Mouse (Mus musculus): ENCODE measurements at regions not wholly inside any gene's neighbourhood (a gene's known extent, or its start where the extent isn't known, plus 50 kb on each side); places are given as distances from the start of the nearest gene placed in this dataset.
"Not testable (repeated sequence)": the region's sequence is repeated elsewhere in the genome, so short reads cannot be mapped to it uniquely, and the experiment has no call there.

DNA sequence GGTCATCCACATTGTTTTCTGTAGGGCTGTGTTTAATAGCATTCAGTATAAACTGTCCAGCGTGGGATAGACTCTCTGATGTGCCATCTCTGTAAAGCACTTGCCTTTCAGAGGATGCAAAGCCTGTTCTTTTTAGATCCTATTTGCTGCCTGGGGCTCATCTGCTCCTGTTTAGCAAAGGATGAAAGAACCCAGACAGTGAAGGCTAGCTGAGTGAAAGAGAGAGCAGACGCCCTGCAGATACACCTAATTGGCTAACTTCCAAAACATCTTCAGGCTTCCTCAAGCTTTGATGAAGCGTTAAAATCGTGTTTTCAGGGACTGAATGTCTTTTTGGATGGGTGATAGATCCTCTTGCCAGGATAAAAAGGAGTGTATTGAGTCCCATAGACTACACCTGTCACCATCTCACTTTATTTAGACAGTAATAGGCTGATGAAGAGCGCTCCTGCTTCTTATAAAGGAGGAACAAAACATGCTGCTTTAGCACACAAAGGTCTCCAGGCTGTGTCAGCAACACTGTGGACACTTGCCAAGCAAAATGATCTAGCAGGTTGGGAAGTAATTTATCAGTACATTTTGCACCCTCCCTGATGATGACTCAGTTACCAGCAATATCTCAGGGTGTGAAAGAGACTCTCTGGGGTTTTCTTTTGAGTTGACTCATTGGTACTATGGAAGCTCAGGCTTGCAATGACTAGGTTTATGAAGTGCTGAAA is 4717.3 kb downstream of the 9330182O14Rik start:
- DNase-seq (ENCODE audit: low spot score in 2 of 2) = no peak

DNA sequence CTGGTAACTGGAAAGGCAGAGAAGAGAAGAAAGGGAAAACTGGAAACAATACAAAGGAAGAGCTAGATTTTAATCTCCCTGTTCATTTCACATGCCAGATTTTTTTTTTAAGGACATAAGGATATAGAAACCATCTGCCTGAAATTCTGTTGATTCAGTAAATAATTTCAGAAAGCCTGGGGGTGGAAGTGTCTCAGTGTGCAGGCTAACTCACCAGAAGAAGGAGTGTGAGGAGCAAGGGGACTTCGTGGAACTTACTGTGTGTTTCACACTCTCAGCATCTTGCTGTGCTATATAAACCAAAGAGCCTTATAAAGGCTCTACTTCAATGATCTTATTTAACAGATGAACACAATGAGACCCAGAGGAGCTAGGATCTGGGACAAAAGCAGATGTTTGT is 4722.9 kb downstream of the 9330182O14Rik start:
- DNase-seq (ENCODE audit: low spot score in 2 of 2) = no peak

DNA sequence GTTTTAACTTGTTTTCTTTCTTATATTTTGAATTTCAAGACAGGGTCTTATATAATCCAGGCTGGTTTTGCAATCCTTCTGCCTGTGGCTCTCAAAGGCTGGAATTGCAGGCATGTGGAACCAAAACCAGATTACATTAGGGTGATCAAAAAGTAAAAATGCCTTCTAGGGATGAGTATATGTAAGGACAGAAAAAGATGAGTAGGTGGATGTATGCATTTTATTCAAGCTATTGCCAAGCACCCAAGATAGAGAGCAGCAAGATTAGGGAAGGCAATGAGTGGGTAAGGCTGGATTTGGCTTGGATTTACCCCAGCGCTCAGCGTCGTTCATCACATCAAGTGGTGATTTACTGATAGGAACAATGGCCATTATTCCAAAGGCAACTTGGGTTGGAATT is 4725.2 kb downstream of the 9330182O14Rik start:
- no peak for DNase-seq (ENCODE audit: low spot score in 2 of 2)

DNA sequence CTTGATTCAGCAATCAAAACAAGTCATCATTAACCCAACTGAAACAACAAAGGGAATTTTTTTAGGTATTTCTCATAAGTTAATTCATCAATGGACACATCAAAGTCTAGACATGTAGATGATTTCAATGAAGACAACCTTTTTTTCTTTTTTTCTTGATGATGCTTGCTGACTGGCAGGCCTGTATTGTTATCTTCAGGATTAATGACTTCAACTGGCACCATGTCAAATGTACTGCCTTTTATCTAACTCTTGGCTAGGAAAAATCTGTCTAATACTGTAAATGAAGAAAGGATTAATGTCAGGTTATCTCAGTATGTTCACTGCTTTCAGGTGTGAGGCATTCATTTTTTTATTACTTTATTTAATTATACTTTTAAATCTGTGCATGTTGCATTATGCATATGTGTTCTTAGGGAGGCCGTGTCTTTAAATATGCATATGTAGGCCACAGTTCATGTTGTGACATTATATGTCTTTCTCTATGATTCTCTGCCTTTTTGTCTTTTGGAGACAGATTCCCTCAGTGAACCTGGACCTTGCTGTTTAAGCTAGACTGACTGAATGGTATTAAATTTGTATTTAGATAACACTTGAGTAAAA is 4726.1 kb downstream of the 9330182O14Rik start:
- no peak for DNase-seq (ENCODE audit: low spot score in 2 of 2)

DNA sequence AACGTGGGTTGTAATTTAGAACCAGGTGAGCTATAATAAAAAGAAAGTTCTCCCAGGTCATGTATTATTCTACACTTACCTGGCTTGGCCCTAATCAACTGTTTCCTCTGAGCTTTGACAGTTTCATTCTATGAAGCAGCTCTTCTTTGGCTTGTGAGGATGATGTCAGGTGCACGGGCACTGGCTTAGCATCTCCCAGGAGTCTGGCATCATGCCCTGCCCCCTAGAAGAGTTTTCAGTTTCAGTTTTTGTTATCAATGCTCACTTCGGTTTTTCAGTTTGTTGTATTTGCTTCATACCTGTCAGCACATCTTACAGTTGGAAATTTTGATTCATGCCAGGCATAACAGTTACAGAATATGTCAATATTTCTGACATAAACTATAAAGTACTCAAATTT is 4734.4 kb downstream of the 9330182O14Rik start:
- no peak for DNase-seq (ENCODE audit: low spot score in 2 of 2)

DNA sequence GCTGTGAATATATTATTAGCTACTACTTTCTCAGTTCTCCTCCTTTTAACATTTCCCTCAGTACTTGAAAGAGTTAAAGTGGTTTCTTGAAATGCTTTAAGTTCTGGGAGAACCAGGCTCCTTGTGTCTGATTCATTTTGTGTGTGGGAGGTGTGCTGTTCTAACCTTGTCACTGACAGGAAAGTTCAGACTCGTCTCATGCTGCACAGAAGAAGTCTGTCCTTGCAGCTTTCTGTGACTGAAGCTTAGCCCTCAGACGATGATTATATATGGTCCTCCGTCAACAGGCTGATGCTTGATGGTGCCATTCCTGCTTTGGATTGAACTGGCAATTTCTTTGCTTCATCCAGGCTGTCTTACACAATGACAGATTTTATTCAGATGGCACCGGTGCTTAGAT is 4734.9 kb downstream of the 9330182O14Rik start:
- DNase-seq (ENCODE audit: low spot score in 2 of 2) = peak in 1 of 2 experiments; percentile 57

DNA sequence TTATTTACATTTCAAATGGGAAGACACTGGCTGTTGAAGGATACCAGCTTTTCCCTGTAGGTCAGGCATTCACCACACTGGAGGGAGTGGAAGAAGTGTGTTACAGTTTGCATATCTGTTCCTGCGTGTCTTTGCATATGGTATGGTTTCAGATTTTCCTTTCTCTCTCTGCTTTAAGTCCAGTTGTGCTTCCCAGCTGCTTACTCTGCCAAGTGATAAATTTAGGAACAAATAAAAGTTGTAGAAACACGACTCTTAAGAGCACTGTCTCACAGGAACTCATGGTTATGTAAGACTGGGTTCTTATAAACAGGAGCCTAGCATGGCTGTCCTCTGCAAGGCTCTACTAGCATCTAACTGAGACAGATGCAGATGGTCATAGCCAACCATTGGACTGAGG is 4735.5 kb downstream of the 9330182O14Rik start:
- DNase-seq (ENCODE audit: low spot score in 2 of 2) = no peak

DNA sequence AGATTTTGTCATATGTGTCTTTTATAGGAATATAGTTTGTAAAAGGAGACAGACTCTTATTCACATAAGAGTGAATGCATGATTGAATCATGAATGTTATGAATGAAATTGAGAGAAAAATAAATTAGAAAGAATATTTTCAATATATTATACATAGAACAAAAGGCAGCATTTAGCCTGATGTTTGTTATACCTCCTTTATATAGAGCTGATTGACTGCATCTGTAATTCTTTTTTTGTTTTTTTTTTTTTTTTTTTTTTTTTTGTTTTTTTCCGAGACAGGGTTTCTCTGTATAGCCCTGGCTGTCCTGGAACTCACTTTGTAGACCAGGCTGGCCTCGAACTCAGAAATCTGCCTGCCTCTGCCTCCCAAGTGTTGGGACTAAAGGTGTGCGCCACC is 4736.8 kb downstream of the 9330182O14Rik start:
- not testable (repeated sequence) for DNase-seq (ENCODE audit: low spot score in 2 of 2)

DNA sequence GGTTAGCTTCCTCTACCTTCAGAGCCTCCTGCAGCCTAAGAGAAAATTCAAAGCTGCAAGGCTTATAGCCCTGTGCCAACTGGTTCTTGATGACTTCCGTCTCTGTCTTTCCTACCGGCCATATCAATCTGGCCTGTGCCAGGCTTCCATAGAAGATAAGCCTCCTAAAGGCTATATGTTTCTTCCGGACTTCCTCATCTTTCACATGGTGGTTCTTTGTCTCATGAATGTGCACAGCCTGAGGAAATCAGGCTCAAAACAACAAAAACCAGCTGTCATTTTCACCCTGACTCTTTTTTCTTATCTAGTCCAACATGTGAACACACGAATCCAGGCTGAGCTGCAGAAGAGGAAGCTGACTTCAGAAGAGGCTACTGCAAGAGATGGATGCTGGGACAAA is 4748.1 kb downstream of the 9330182O14Rik start:
- DNase-seq (ENCODE audit: low spot score in 2 of 2) = no peak

DNA sequence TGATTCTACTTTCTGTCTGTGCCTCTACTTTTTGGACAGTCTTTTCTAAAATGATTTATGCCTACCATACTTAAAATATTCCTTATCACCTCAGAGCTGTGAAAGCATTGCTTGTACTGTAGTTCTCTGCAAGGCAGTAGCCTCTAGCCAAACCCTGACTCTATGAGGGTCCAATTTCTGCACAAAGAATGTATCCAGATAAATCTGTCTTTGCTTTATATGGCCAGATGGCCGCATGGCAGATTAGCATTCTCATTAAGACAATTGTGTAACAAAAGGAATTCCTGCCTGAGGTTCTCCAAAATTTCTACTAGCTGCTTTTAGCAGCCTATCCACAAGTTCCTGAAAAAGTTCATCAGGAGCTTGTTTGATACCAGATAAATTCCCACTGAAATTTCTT is 4757.4 kb downstream of the 9330182O14Rik start:
- DNase-seq (ENCODE audit: low spot score in 2 of 2) = no peak

DNA sequence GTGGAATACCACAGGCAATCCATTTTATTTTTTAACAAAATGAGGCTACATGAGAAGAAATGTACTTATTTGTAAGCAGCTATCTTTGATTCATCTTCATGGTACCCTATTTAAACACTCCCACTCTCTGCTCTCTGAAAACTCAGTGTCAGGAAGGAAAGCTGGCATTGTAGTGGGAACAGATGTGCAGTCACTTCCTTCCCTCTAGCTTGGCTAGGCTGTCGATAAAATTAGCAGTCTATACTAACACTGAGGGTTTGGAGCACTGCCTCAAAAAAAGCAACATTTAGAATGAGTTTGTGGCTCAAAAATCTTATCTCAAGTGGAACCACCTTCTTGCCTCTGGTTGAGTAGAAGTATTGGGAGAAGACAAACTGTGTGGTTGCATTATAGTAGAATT is 4762.1 kb downstream of the 9330182O14Rik start:
- peak in 1 of 2 experiments; percentile 84 for DNase-seq (ENCODE audit: low spot score in 2 of 2)

DNA sequence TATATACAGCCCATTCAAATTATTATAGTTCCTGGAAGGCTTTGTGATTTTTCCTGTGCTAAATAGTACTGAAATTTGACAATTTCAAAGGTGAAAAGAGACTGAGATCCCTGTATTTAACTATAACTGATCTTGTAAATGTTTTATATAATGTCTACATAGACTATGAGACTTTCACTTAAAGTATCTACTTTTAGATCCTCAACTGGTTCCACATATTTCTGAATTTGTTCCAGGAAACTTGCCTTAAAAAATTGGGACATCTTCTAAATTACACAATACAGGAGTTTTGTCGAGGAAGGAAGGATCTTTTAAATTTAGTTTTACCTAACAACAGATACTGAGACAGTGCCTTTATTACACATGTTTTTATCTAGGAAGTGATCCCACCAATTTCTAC is 4763.4 kb downstream of the 9330182O14Rik start:
- no peak for DNase-seq (ENCODE audit: low spot score in 2 of 2)

DNA sequence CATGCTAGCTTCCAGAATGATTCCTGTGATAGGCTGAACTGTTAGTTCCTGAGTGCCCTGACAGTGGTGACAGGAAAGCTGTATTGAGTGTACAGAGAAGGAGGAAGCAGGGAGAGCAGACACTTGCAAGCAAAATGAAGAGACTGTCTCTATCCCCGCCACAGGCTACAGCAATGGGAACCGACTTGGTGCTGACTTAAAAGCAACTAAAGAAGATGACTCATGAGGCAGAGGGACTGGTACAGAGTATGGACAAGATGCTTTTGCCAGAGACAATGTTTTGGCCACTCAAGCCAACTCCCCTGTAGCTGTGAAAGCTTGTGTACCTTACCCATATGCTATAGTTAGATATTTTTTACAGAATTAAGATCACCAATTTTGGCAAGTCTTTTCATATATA is 4773.0 kb downstream of the 9330182O14Rik start:
- no peak for DNase-seq (ENCODE audit: low spot score in 2 of 2)

DNA sequence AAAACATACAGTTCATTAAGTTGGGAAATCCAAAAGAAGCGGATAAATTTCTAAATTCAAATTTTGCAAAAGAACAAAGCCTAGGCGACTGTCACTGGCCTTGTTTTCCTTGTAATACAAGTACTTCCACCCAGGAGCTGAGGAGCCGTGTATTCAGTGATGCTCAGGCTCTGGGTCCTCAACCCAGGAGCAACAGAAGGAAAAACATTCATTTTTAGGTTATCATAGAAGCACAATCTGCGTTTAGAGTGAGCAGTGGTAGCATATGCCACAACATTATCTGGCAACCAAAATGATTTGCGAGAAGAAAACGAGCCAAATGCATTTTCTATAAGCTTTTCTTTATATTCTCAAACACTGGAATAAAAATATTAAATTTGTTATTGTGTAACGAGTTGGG is 4779.3 kb downstream of the 9330182O14Rik start:
- DNase-seq (ENCODE audit: low spot score in 2 of 2) = no peak

DNA sequence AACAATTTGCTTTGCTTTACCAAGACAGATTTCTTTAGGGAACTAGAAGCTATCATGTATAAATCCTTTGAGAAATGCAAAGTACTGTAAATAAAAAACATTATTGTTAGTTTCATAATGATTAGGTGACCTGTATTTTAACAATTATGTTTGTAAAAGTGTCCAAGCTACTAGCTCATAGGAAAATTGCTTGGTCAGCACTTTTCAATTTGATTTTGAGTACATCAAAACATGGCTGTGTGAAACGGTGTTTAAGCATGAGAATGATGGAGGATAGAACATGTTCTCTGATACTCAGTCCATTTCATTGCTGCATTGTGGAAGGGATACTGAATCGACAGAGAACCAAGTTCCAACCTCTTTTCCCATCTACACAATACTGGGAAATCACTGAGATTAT is 4780.8 kb downstream of the 9330182O14Rik start:
- no peak for DNase-seq (ENCODE audit: low spot score in 2 of 2)

DNA sequence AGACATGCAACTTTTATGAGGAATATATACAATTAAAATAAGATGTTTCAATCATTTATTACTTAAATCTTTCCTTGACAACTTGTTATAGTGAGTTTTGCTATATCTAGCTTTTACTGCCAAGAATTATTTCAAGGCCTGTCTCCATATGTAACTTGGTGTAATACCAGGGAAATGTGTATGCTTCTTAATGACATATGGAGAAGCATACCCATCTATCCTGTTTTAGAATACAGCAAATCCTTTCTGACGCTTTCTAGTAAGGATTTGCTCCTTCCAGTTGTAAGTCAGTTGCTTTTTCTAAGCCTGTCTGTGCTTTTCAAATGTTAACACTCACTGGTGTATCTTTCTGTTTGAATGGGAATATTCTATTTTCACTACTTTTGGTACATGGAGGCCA is 4782.3 kb downstream of the 9330182O14Rik start:
- DNase-seq (ENCODE audit: low spot score in 2 of 2) = no peak

DNA sequence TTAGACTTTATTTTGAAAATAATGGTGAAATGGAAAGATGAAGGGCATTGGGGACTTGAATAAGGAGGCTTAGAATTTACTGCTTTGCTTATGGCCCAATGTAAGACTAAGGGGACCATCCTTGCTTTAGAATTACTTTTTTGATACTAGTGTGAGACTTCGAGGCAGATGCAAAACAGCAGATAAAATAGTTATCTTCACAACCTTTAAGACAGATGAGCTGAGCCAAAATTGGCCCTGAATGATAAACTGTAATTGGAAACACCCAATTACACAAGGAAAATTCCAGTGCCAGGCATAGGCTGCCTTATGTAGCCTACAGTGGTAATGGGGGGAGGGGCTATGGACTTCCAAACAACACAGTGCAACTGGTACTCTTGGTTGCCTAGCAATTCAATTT is 4790.5 kb downstream of the 9330182O14Rik start:
- no peak for DNase-seq (ENCODE audit: low spot score in 2 of 2)

DNA sequence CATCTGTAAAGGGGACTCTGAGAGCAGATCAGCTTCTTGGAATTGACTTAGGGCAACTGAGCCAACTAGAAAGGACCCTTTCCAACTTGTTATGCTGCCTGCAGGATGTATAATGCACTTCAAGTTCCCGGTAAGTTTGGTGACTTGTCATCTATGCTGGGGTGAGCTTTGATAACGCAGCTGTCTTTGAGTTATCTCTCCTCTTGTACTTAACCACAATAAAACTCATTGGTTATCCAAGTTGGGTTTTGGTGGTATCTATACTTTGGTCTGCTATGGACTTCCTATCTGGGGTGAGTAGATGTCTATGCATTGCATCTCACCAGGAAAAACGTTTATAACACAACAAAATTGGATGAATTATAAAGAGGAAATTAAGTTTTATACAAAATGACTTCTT is 4792.9 kb downstream of the 9330182O14Rik start:
- no peak for DNase-seq (ENCODE audit: low spot score in 2 of 2)

DNA sequence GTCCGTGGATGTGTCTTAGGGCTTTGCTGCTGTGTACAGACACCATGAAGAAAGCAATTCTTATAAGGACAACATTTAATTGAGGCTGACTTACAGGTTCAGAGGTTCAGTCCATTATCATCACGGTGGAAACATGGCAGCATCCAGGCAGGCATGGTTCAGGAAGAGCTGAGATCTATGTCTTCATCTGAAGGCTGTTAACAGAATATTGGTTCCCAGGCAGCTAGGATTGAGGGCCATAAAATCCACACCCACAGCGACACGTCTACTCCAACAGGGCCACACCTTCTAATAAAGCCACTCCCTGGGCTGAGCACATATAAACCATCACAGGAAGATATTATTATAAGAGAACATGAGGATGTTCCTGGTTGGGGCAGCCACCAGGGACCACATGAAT is 4814.5 kb downstream of the 9330182O14Rik start:
- DNase-seq (ENCODE audit: low spot score in 2 of 2) = no peak

DNA sequence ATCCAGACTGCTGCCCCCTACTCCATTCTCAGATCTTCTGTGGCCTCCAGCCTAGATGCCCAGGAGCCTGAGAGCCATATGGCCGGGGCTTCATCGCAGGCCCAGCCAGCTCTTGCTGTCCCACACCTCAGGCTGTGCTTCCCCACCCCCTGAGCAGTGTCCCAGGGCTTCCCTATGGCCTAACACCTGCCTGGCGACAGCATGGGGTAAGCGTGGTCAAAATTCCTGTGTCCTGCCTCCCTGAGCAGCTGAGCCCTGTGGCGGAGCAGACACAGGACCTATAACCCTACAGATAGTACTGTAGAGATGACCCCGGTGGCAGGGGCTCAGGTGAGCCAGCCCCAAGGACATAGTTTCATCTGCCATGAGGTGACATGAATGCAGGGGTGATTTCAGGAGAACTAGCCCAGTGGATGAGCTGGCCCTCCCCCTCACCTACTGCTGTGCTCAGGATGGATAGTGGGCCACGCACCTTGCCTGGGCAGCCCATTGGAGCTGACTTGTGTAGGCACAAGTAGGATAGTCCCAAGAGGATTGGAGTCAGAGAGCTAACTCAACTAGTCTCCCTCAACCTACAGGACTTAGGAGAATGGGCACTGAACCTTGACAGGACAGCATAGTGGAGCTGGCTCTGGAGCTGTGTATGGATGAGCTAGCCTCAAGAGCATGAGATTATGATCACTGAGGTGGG is 4816.9 kb downstream of the 9330182O14Rik start:
- DNase-seq (ENCODE audit: low spot score in 2 of 2) = no peak

Data from left cerebral cortex, adult 8-10 months (tissue).